Mouse (Mus musculus): Measurements from ENCODE around the gene Olfr913. TPM values are rescaled to one million over a fixed set of nuclear protein-coding genes. Genes with fewer than 3 reads are reported as not detected.

Gene Olfr913
- polyA plus RNA-seq (2015; fragmentation: Nextera tagmentation; extraction: Ambion mirVana) = not detected in 2 replicates

DNA sequence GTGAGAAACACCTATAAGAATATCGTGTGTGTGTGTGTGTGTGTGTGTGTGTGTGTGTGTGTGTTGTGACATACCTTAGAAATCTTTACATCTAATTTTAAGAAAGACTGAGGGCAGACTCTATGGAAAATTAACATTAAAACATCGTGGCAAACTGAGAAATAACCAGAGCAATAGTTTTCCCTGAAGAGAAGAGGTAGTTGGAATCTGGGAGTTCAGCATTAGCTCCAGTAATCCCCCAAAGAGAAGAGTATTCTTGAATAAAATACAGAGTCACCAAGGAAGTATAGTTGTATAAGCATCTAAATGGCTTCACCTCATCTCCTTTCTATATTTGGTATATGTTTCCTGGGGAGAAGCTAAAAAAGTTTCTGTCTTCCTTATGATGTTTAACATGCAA is at the start of gene Olfr913:
Gene Olfr913, plus strand, starts transcription at position 301 of the 400 bp plus-strand sequence.
- H3K9me3 ChIP-seq (replicated peaks; ENCODE audit: control insufficient read depth, low read length) = no peaks in the 10 kb centered on the region
- H3K9ac ChIP-seq (ENCODE audit: low read depth, low read length) = no peak within 1 kb of the TSS
- H3K27ac ChIP-seq (ENCODE audit: low read length) = no peak within 1 kb of the TSS
- 22% methylated on average over 2 of the region's 2 CpGs for WGBS (ENCODE audit: insufficient replicate concordance)
- H3K27me3 ChIP-seq (ENCODE audit: control insufficient read depth, insufficient read depth, low read depth, low read length) = no peaks in the 10 kb centered on the region
- H3K36me3 ChIP-seq (ENCODE audit: control insufficient read depth, insufficient read depth) = no peaks in the 10 kb centered on the region
- no peaks in the 10 kb centered on the region for H3K4me1 ChIP-seq (ENCODE audit: control insufficient read depth, low read depth, low read length)
- H3K4me2 ChIP-seq (ENCODE audit: low read depth, low read length) = no peak within 1 kb of the TSS
- no peak for ATAC-seq (ENCODE audit: low read depth)
- no peak within 1 kb of the TSS for H3K4me3 ChIP-seq (ENCODE audit: low read depth, low read length)

DNA sequence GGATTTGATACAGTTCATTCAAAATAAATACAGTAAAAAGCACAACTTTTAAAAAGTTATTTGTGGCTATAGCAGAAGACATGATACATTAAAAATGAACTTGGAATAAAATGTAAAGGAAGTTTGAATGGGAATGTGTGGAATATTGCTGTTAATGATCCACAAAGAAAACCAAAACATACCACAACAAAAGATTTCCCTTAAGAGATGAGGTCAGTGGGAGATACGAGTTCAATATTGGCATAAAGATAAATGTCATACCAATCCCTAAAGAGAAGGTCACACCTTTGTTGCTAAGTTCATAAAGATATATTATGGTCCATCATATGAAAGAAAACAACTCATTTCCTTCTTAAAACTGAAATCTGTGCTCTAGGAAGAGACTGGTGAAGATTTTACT is 12.7 kb upstream of the Olfr913 start, which contains the start of gene Olfr912:
Gene Olfr912, plus strand, starts transcription at position 301 of the 400 bp plus-strand sequence.
- Histone ChIP-seq H3K4me3 (ENCODE audit: low read depth, low read length) (no peak within 1 kb of the TSS), H3K4me2 (ENCODE audit: low read depth, low read length) (no peak within 1 kb of the TSS), H3K36me3 (ENCODE audit: control insufficient read depth, insufficient read depth) (no peaks in the 10 kb centered on the region), H3K9me3 (replicated peaks; ENCODE audit: control insufficient read depth, low read length) (no peaks in the 10 kb centered on the region), H3K27me3 (ENCODE audit: control insufficient read depth, insufficient read depth, low read depth, low read length) (no peaks in the 10 kb centered on the region), H3K9ac (ENCODE audit: low read depth, low read length) (no peak within 1 kb of the TSS), H3K4me1 (ENCODE audit: control insufficient read depth, low read depth, low read length) (no peaks in the 10 kb centered on the region), H3K27ac (ENCODE audit: low read length) (no peak within 1 kb of the TSS)
- no peak for ATAC-seq (ENCODE audit: low read depth)
- 42% methylated on average over 1 of the region's 1 CpGs for WGBS (ENCODE audit: insufficient replicate concordance)

DNA sequence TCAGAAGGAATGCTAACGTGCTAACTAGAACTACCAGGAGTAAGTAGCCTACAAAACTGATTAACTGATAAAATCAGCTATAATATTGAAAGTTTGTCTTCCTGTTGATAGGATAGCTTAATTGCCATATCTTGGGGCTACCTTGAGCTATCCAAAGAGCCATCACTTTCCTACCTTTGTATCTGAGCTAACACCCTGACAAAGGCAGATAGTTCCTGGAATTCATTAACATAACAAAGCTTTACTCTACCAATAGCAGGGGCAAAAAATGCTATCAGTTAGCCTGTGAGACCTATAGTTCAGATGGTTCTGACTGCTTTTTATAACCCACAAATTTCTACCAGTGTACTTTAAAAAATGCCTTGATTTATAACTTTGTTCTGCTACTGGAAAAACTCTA is 1.5 kb upstream of the Olfr913 start:
- ATAC-seq (ENCODE audit: low read depth) = no peak
- Histone ChIP-seq H3K4me2 (ENCODE audit: low read depth, low read length) (no peak overlapping the region), H3K36me3 (ENCODE audit: control insufficient read depth, insufficient read depth) (no peaks in the 10 kb centered on the region), H3K27ac (ENCODE audit: low read length) (no peak overlapping the region), H3K27me3 (ENCODE audit: control insufficient read depth, insufficient read depth, low read depth, low read length) (no peaks in the 10 kb centered on the region), H3K9me3 (replicated peaks; ENCODE audit: control insufficient read depth, low read length) (no peaks in the 10 kb centered on the region), H3K9ac (ENCODE audit: low read depth, low read length) (no peak overlapping the region), H3K4me3 (ENCODE audit: low read depth, low read length) (no peak overlapping the region), H3K4me1 (ENCODE audit: control insufficient read depth, low read depth, low read length) (no peaks in the 10 kb centered on the region)
- 39% methylated on average over 1 of the region's 1 CpGs for WGBS (ENCODE audit: insufficient replicate concordance)

DNA sequence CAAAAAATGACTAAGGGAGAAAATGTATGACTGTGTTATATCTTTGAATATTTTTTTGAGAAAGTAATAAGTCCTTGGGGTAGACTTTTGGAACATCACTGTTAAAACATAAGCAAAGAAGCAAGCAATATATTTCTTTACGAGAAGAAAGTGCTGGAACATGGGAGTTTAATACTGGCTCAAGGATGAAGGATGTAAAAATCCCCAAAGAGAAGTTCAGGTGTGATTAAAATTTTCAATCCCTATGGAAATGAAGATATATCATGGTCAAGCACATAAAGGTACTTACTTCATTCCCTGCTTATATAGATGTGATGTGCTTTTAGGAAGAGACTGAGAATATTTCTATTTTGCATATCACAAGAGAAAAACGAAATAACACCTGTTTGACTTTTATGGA is 12.2 kb downstream of the Olfr913 start, which contains the start of gene Olfr914:
Gene Olfr914, plus strand, starts transcription at position 301 of the 400 bp plus-strand sequence.
- Histone ChIP-seq H3K9ac (ENCODE audit: low read depth, low read length) (no peak within 1 kb of the TSS), H3K4me2 (ENCODE audit: low read depth, low read length) (no peak within 1 kb of the TSS), H3K36me3 (ENCODE audit: control insufficient read depth, insufficient read depth) (no peaks in the 10 kb centered on the region), H3K4me1 (ENCODE audit: control insufficient read depth, low read depth, low read length) (no peaks in the 10 kb centered on the region), H3K27me3 (ENCODE audit: control insufficient read depth, insufficient read depth, low read depth, low read length) (no peaks in the 10 kb centered on the region), H3K9me3 (replicated peaks; ENCODE audit: control insufficient read depth, low read length) (no peaks in the 10 kb centered on the region), H3K4me3 (ENCODE audit: low read depth, low read length) (no peak within 1 kb of the TSS), H3K27ac (ENCODE audit: low read length) (no peak within 1 kb of the TSS)
- ATAC-seq (ENCODE audit: low read depth) = no peak
- 24% methylated on average over 2 of the region's 2 CpGs for whole genome bisulfite sequencing (ENCODE audit: insufficient replicate concordance)

DNA sequence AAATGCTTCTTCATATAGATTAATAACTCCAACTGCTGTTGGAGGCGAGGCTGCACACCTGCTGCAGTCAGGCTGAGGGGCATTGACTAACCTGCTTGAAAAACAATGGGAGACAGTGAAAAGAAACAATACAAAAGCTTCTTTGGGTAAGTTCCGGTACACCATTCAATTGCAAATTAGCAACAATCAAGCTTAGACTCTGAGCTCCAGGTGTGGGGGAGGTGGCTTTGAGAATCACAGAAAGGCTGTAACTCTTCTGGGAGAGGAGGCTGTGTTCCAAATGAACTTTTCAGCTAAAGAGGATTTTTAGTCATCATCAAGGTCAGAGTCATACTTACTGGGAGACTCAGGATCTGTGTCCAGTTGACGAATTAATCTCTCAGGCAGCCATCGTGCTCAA is 39.8 kb downstream of the Olfr913 start:
- Histone ChIP-seq H3K4me2 (ENCODE audit: low read depth, low read length) (no peak overlapping the region), H3K27me3 (ENCODE audit: control insufficient read depth, insufficient read depth, low read depth, low read length) (no peaks in the 10 kb centered on the region), H3K9ac (ENCODE audit: low read depth, low read length) (no peak overlapping the region), H3K9me3 (replicated peaks; ENCODE audit: control insufficient read depth, low read length) (no peaks in the 10 kb centered on the region), H3K4me1 (ENCODE audit: control insufficient read depth, low read depth, low read length) (no peaks in the 10 kb centered on the region), H3K36me3 (ENCODE audit: control insufficient read depth, insufficient read depth) (no peaks in the 10 kb centered on the region), H3K27ac (ENCODE audit: low read length) (no peak overlapping the region), H3K4me3 (ENCODE audit: low read depth, low read length) (no peak overlapping the region)
- no peak for ATAC-seq (ENCODE audit: low read depth)
- 59% methylated on average over 4 of the region's 4 CpGs for WGBS (ENCODE audit: insufficient replicate concordance)

Other genes with a start within 250 kb of the Olfr913 start
- not detected in 2 replicates for gene Olfr898, start 244.3 kb upstream of the Olfr913 start, polyA plus RNA-seq (2015; fragmentation: Nextera tagmentation; extraction: Ambion mirVana)
- not detected in 2 replicates for gene Olfr250, start 225.9 kb upstream of the Olfr913 start, polyA plus RNA-seq (2015; fragmentation: Nextera tagmentation; extraction: Ambion mirVana)
- gene Olfr251, start 215.7 kb upstream of the Olfr913 start, polyA plus RNA-seq (2015; fragmentation: Nextera tagmentation; extraction: Ambion mirVana) = not detected in 2 replicates
- not detected in 2 replicates for gene Olfr147, start 191.1 kb upstream of the Olfr913 start, polyA plus RNA-seq (2015; fragmentation: Nextera tagmentation; extraction: Ambion mirVana)
- gene Olfr901, start 163.3 kb upstream of the Olfr913 start, polyA plus RNA-seq (2015; fragmentation: Nextera tagmentation; extraction: Ambion mirVana) = not detected in 2 replicates
- not detected in 2 replicates for gene Olfr902, start 145.1 kb upstream of the Olfr913 start, polyA plus RNA-seq (2015; fragmentation: Nextera tagmentation; extraction: Ambion mirVana)
- not detected in 2 replicates for gene Olfr904, start 129.6 kb upstream of the Olfr913 start, polyA plus RNA-seq (2015; fragmentation: Nextera tagmentation; extraction: Ambion mirVana)
- not detected in 2 replicates for gene Olfr905, start 121.7 kb upstream of the Olfr913 start, polyA plus RNA-seq (2015; fragmentation: Nextera tagmentation; extraction: Ambion mirVana)
- gene Olfr906, start 105.7 kb upstream of the Olfr913 start, polyA plus RNA-seq (2015; fragmentation: Nextera tagmentation; extraction: Ambion mirVana) = not detected in 2 replicates
- not detected in 2 replicates for gene Olfr907, start 97.0 kb upstream of the Olfr913 start, polyA plus RNA-seq (2015; fragmentation: Nextera tagmentation; extraction: Ambion mirVana)
- not detected in 2 replicates for gene Olfr911-ps1, start 71.2 kb upstream of the Olfr913 start, polyA plus RNA-seq (2015; fragmentation: Nextera tagmentation; extraction: Ambion mirVana)
- gene Olfr910, start 54.9 kb upstream of the Olfr913 start, polyA plus RNA-seq (2015; fragmentation: Nextera tagmentation; extraction: Ambion mirVana) = not detected in 2 replicates
- gene Olfr912, start 12.6 kb upstream of the Olfr913 start, polyA plus RNA-seq (2015; fragmentation: Nextera tagmentation; extraction: Ambion mirVana) = not detected in 2 replicates
- gene Olfr914, start 12.3 kb downstream of the Olfr913 start, polyA plus RNA-seq (2015; fragmentation: Nextera tagmentation; extraction: Ambion mirVana) = not detected in 2 replicates
- not detected in 2 replicates for gene Olfr916, start 67.1 kb downstream of the Olfr913 start, polyA plus RNA-seq (2015; fragmentation: Nextera tagmentation; extraction: Ambion mirVana)
- gene Olfr917, start 73.1 kb downstream of the Olfr913 start, polyA plus RNA-seq (2015; fragmentation: Nextera tagmentation; extraction: Ambion mirVana) = not detected in 2 replicates
- not detected in 2 replicates for gene Olfr918, start 81.8 kb downstream of the Olfr913 start, polyA plus RNA-seq (2015; fragmentation: Nextera tagmentation; extraction: Ambion mirVana)
- gene Olfr919, start 110.9 kb downstream of the Olfr913 start, polyA plus RNA-seq (2015; fragmentation: Nextera tagmentation; extraction: Ambion mirVana) = not detected in 2 replicates
- 9.0 and 9.5 TPM in 2 replicates for gene Vwa5a, start 125.5 kb downstream of the Olfr913 start, polyA plus RNA-seq (2015; fragmentation: Nextera tagmentation; extraction: Ambion mirVana)
- not detected in 2 replicates for gene Olfr920, start 159.5 kb downstream of the Olfr913 start, polyA plus RNA-seq (2015; fragmentation: Nextera tagmentation; extraction: Ambion mirVana)
- not detected in 2 replicates for gene Olfr921, start 180.3 kb downstream of the Olfr913 start, polyA plus RNA-seq (2015; fragmentation: Nextera tagmentation; extraction: Ambion mirVana)
- not detected in 2 replicates for gene Olfr922, start 221.9 kb downstream of the Olfr913 start, polyA plus RNA-seq (2015; fragmentation: Nextera tagmentation; extraction: Ambion mirVana)
- gene Olfr923, start 233.8 kb downstream of the Olfr913 start, polyA plus RNA-seq (2015; fragmentation: Nextera tagmentation; extraction: Ambion mirVana) = not detected in 2 replicates